Mouse (Mus musculus) R1 (cell line): Measurements from ENCODE around the gene Slc17a7.

ENCODE experiments used
- DNase-seq: peaks from one replicate; pipeline ENCODE4 v3.0.0-alpha.2; 2018; ENCODE audit warnings: low read depth, low spot score

The Slc17a7 gene

DNA sequence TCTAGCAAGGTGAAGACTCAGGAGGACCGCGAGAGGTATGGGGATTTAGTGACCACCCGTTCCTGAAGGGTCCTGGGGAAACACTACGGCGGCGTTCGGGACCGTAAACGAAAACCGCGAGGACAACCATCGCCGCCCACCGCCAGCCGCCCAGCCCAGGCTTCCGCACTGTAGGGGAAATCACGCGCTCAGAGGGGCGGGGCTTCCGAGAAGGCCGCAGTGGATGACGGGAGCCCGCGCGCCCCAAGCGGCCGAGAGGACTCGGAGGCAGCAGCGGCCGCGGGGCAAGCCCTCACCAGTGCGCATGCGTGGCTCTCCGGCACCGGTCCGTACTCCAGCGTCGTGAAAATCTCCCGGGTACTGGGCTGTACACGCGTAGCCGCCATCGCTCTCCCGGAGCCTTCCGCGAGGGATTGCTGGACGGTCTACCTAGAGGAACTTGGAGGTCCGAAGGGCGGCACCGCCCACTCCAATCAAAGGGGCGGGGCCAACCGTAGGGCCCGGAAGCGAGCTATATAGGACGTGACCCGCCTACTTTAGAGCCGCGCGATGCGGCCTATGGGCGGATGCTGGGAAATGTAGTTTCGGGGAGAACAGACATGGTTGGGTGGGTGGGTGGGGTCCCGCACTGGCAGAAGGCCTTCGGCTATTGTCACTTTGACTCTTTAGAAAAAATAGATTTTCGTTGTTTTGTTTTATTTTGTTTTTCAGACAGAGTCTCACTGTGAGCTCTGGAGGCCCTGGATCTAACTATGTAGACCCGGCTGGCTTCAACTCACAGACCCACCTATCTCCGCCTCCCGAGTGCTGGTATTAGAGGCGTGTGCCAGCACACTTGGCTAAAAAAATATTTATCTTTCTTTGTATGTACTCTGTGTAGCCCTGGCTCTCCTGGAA lies 9.4 kb upstream of the Slc17a7 start, which contains the start of the genes Pih1d1 and Aldh16a1:
Gene Pih1d1, plus strand, starts transcription at position 208 of the 897 bp plus-strand sequence.
Gene Aldh16a1, minus strand, starts transcription at position 489 of the 897 bp plus-strand sequence.
- DNase-seq = peak; percentile 96

- peak; percentile 91 for DNase-seq
Observed at GRCm38 (mm10) chr7:45154993-45155514, 8.7 kb upstream of the Slc17a7 start.

GRCm38 (mm10) chr7:45155590-45155989 lies 8.2 kb upstream of the Slc17a7 start:
- DNase-seq = peak; percentile 93

DNA sequence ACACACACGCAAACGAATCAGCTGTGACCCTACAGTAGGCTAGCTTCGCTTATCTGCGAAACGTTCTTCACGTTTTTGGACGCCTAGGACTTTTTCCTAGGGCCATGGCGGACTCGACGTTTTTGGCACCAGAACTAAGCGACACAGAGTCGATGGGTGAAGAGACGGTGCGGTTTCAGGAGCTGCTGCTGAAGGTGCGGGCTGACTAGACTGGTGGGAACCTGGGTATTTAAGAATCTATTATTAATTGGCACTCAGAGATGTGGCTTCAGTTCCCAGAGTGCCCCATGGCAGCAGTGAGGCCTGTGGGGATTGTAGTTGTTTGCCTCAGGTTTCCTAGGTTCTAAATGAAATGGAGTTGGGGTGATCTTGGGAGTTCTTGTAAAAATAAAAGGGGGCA lies 7.5 kb upstream of the Slc17a7 start:
- DNase-seq = no peak

GRCm38 (mm10) chr7:45157459-45157858 lies 6.3 kb upstream of the Slc17a7 start:
- DNase-seq = no peak

DNA sequence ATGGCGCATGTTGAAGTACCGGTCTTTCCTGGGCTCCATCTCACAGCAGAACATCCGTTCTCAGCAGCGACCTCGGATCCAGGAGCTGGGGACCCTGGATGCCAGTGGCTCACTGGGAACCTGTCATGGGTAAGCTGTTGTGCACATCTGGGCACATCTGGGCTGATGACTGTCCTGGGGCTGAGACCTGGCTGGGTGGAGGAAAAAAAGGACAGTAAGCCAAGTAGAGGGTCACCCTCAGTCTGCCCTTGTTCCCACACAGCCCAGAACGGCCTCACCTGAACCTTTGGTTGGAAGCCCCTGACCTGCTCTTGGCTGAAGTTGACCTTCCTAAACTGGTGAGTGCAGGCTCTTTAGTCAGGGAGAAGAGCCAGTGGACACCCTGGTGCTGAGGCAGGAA lies 4.8 kb upstream of the Slc17a7 start:
- no peak for DNase-seq

DNA sequence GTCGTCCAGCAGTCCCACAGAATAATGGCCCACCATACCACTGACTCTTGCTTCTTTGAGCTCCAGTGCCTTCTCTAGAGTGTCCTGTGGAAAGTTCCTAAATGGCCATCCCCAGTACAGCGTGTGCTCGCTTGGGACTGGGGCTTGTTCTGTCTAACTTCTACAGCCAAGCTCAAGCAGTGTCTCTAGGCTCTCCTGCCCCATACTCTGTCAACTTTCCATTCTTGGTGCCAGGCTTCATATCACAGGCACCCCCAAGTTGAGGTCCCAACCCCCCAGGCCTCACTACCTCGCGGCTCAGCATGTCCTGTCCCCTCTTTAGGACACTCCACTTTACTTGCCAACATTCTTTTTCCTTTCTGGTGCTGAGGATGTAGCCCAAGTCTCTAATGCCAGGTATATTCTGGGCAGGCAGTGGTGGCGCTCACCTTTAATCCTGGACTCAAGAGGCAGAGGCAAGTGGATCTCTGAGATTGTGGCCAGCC lies 3.4 kb upstream of the Slc17a7 start:
- DNase-seq = no peak

DNA sequence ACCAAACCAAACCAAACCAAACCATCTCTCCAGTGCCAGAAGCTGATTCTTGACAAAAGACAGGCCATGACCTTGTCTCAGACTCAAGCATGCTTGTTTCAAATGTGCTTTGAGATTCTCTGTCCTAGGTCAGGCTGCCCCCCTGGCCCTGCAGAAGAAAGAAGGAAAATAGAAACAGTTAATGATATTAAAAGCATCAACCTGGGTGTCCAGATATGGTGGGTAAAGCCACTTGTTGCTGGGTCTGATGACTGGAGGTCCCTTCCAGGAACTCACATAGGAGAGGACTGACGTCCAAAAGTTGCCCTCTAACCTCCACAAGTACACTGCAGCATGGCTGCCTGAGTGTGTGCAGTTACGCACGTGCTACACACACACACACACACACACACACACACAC lies 2.9 kb upstream of the Slc17a7 start:
- DNase-seq = no peak

- peak; percentile 98 for DNase-seq
Observed at GRCm38 (mm10) chr7:45161612-45162473, 1.9 kb upstream of the Slc17a7 start.

DNA sequence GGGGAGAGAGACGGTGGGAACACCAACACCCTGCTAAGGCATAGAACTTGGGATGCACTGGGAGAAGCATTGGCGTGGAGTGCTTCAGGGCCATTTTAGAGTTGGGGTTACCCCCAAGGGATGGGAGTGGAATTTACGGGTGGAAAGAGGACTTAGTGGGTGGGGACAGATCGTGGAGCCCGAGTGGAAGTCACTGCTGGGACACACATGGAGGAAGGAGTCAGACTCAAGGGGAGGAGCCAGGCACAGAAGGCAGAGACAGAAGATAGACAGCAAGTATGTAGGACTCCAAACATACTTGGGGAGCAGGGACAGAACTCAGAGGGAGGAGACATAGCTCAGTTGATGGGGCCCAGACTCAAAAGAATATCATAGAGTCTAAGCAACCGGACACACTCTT lies 1.2 kb upstream of the Slc17a7 start:
- DNase-seq = no peak

DNA sequence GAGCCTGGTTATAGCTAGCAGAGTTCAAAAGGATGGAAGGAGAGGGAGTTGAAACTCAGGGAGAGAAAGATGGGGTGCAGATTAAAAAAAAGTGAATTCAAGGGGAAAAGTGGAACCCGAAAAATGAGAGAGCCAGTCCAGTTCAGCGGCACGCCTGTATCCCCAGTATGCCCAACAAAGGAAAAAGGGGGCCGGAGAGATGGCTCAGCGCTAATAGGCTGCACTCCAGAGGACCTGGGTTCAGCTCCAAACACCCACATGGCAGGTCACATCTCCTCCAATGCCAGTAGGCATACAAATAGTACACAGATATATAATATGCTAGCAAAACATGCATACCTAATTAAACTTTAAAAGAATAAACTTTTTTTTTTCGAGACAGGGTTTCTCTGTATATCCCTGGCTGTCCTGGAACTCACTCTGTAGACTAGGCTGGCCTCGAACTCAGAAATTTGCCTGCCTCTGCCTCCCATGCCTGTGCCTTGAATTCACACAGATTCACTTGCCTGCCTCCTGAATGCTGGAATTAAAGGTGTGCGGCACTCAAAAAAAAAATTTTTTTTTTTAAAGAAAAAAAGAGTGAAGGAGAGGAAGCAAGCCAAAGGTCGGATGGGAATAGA lies 643 bp upstream of the Slc17a7 start:
- DNase-seq = no peak

- no peak for DNase-seq
Observed at GRCm38 (mm10) chr7:45164833-45165232, 1.1 kb downstream of the Slc17a7 start.

DNA sequence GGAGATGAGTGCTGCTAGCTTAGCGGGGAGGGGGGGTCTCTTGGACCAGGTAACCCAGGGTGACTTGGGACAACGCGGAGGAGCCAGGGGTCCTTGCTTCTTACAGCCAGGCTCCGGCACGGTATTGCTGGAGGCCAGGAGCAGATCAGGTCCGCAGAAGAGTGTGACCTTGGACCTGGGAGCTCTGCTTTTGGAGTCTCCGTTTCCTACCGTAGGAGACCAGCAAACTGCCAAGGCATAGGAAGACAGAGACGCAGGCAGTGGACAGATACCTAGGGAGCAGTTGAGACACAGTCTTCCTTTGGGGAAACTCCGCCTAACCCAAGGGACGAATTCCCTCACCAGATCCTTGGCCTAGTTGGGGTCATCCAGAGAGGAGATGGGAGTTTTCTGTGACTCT lies 2.0 kb downstream of the Slc17a7 start:
- DNase-seq = no peak

- no peak for DNase-seq
Observed at GRCm38 (mm10) chr7:45166950-45167401, 3.2 kb downstream of the Slc17a7 start.

- DNase-seq = no peak
Observed at GRCm38 (mm10) chr7:45167761-45168445, 4.2 kb downstream of the Slc17a7 start.

GRCm38 (mm10) chr7:45168656-45169055 lies 4.9 kb downstream of the Slc17a7 start:
- no peak for DNase-seq

GRCm38 (mm10) chr7:45169495-45169894 lies 5.7 kb downstream of the Slc17a7 start:
- DNase-seq = no peak

DNA sequence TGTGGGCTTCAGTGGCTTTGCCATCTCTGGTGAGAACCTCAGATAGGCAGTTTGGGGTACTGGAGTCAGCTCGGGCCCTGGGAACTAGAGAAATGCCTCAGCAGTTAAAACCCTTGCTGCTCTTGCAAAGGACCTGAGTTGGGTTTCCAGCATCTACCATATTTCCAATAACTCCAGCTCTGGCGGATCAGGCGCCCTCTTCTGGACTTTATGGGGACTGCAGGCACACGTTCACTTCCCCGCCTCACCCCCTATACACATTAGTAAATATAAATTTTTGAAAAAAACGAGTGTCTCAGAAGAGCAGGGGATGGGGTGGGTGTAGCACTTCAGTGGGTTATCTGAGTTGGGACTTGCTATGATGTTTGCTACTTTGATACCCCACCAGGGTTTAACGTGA lies 9.2 kb downstream of the Slc17a7 start:
- peak; percentile 70 for DNase-seq

- DNase-seq = peak; percentile 83
Observed at GRCm38 (mm10) chr7:45173772-45174171, 10.0 kb downstream of the Slc17a7 start.

DNA sequence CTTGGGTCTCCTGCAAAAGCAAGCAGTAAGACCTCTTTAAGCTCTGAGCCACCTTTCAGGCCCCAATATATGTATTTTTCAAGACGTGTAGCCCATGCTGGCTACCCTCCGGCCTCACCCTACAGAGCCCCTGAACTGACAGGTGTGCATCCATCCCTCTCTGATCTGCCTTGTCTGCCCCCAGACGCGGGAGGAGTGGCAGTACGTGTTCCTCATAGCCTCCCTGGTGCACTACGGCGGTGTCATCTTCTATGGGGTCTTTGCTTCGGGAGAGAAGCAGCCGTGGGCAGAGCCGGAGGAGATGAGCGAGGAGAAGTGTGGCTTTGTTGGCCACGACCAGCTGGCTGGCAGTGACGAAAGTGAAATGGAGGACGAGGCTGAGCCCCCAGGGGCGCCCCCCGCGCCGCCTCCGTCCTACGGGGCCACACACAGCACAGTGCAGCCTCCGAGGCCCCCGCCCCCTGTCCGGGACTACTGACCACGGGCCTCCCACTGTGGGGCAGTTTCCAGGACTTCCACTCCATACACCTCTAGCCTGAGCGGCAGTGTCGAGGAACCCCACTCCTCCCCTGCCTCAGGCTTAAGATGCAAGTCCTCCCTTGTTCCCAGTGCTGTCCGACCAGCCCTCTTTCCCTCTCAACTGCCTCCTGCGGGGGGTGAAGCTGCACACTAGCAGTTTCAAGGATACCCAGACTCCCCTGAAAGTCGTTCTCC lies 11.0 kb downstream of the Slc17a7 start:
- DNase-seq = no peak
